Mouse (Mus musculus): ENCODE data around the gene Vcp.

Vcp gene

DNA sequence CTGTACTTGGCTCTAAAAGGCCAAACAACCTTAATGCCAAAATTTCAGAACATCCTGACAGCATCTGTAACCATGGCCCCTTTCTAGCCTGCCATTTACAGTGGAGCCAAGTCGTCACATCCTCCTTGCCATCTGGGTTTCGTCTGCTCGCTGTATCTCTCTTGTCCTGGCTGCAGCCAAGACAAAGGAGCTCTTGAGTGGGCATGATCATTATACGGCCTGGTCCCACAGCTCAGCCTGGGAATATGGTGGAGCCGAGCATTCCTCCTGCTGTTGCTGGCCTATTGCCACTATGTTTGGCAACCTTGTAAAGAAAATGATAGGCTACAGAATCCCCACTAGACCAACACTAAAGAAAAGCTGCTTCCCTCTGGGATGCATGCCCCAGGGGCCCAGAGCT lies 57.0 kb downstream of the Vcp start:
- DNase-seq: no peak

DNA sequence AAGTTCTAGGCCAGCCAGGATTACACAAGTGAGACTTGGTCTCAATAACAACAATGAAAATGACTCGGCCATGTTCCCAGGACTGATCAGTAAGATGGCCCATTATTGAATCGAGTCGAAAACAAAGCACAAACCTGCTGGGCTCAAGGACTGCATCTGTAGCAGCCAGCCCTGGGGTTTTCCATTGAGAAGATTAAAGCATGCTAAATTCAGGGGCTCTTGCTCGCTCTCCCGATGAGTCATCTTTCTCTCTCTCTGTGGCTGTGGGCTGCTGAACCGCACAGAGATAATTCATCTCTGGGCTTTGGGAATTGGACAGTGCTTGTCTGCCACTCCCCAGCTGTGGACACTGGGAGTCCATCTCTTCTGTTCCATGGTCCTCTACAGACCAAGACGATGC lies 58.9 kb downstream of the Vcp start:
- DNase-seq: no peak

DNA sequence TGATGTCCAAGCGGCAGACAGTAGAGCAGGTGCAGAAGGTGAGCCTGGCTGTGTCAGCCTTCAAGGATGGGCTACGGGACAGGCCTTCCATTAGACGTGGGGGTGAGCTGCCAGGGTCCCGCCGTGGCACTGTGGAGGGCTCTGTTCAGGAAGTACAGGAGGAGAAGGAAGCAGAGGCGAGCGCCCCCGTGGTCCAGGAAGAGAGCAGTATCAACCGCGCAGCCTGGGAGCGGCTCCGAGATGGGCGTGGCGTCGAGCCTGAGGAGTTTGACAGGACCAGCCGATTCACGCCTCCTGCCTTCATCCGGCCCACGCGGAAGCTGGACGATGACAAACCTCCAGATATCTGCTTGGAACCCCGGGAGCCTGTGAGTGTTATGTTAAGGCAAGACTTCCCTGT lies 66.7 kb downstream of the Vcp start:
- no peak for DNase-seq

DNA sequence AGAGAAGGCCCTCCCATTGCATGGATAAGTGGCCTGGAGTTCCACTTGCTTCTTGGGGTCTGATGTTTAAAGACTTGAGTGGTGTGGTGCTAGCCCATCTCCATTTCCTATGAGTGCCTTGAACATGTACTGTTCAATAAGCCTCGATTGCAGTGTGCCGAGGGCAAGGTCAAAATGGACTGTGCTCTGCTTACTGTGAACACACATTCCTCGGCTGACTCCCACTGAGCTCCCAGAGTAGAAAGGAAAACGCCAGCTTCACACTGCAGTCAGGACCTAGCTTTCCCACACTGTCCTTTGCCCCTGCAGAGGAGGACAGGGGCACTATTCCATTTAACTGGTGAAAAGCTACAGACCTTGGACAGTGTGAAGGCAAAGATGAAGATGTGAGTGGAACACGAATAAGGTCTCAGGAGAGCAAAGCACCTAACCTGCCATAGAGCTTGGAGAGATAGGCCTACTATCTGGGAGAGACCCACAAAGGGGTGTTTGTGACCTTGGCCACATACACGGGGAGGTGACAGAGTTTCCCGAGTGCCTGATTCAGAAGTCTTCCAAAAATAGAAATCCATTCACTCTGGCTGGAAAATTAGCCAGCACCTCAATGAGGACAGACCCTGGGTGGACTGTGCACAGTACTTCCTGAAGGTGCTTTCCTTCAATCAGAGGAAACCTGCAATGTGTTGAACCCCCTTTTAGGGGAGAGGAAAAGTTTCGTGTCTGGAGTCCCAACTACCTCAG lies 67.9 kb downstream of the Vcp start:
- DNase-seq: no peak
